Mouse (Mus musculus): ENCODE data around the gene Col9a2. TPM values are rescaled to one million over a fixed set of nuclear protein-coding genes. Genes with fewer than 3 reads are reported as not detected.

The Col9a2 gene
- polyA plus RNA-seq, 2 experiments, result 1.1 to 1.9 TPM

- H3K27me3 ChIP-seq (ENCODE audit: control insufficient read depth, insufficient read depth, low read length), result no peaks in the 10 kb centered on the region
- H3K4me2 ChIP-seq (ENCODE audit: low read depth), result no peak overlapping the region
- 85% methylated on average over 4 of the region's 4 CpGs for WGBS (ENCODE audit: insufficient replicate concordance)
- DNase-seq (ENCODE audit: low read depth in 3 of 3, low spot score in 3 of 3) (no peak), ATAC-seq (ENCODE audit: insufficient read depth) (no peak)
- H3K27ac ChIP-seq, result no peak overlapping the region
- no peaks in the 10 kb centered on the region for H3K9me3 ChIP-seq (ENCODE audit: control insufficient read depth, low read length)
- no peak for TF ChIP-seq CTCF (IDR thresholded peaks at IDR 0.05; ENCODE audit: low read depth)
- TF ChIP-seq EP300 (IDR thresholded peaks at IDR 0.05; ENCODE audit: low read depth), result no peak
- H3K4me3 ChIP-seq (ENCODE audit: insufficient read depth in 1 of 2, low read depth in 2 of 2, low read length in 2 of 2), result no peak overlapping the region
- H3K9ac ChIP-seq (replicated peaks), result no peak overlapping the region
- peaks cover 12% of the 10 kb centered on the region for H3K36me3 ChIP-seq (replicated peaks; ENCODE audit: control insufficient read depth, insufficient read depth, low read depth)
- H3K4me1 ChIP-seq (replicated peaks; ENCODE audit: control insufficient read depth in 2 of 2, insufficient read depth in 2 of 2, low read length in 1 of 2), result no peaks in the 10 kb centered on the region
Observed at GRCm38 (mm10) chr4:121090211-121090610, 51.0 kb downstream of the Col9a2 start.

- H3K9ac ChIP-seq (replicated peaks), result peak within 1 kb of the TSS; percentile 85
- ATAC-seq (ENCODE audit: insufficient read depth) (peak; percentile 90), DNase-seq (ENCODE audit: low read depth in 3 of 3, low spot score in 3 of 3) (peak; percentile 79 to 82 (median 81))
- under 1% methylated on average over 39 of the region's 39 CpGs for WGBS (ENCODE audit: insufficient replicate concordance)
- no peaks in the 10 kb centered on the region for H3K27me3 ChIP-seq (ENCODE audit: control insufficient read depth, insufficient read depth, low read length)
- no peak for TF ChIP-seq EP300 (IDR thresholded peaks at IDR 0.05; ENCODE audit: low read depth)
- no peak for TF ChIP-seq CTCF (IDR thresholded peaks at IDR 0.05; ENCODE audit: low read depth)
- peaks cover 2% of the 10 kb centered on the region in 2 experiments; a peak in 2 of 4 replicates for H3K4me1 ChIP-seq (replicated peaks; ENCODE audit: control insufficient read depth in 2 of 2, insufficient read depth in 2 of 2, low read length in 1 of 2)
- peak within 1 kb of the TSS; percentile 86 to 94 for H3K4me3 ChIP-seq (ENCODE audit: insufficient read depth in 1 of 2, low read depth in 2 of 2, low read length in 2 of 2)
- peak within 1 kb of the TSS; percentile 41 for H3K27ac ChIP-seq
- H3K36me3 ChIP-seq (replicated peaks; ENCODE audit: control insufficient read depth, insufficient read depth, low read depth), result peaks cover 7% of the 10 kb centered on the region
- no peaks in the 10 kb centered on the region for H3K9me3 ChIP-seq (ENCODE audit: control insufficient read depth, low read length)
- peak within 1 kb of the TSS; percentile 82 for H3K4me2 ChIP-seq (ENCODE audit: low read depth)
Observed at GRCm38 (mm10) chr4:121097650-121098378, 58.6 kb downstream of the Col9a2 start, which contains the start of gene Zmpste24. Zmpste24 (minus strand) TSS chr4:121098241.

GRCm38 (mm10) chr4:121103304-121103703, 64.1 kb downstream of the Col9a2 start:
- H3K4me1 ChIP-seq (replicated peaks; ENCODE audit: control insufficient read depth in 2 of 2, insufficient read depth in 2 of 2, low read length in 1 of 2), result no peaks in the 10 kb centered on the region; a peak in 1 of 4 replicates
- H3K36me3 ChIP-seq (replicated peaks; ENCODE audit: control insufficient read depth, insufficient read depth, low read depth), result no peaks in the 10 kb centered on the region
- H3K9me3 ChIP-seq (ENCODE audit: control insufficient read depth, low read length), result no peaks in the 10 kb centered on the region
- ATAC-seq (ENCODE audit: insufficient read depth), result no peak
- DNase-seq (ENCODE audit: low read depth in 3 of 3, low spot score in 3 of 3), result no peak
- H3K27me3 ChIP-seq (ENCODE audit: control insufficient read depth, insufficient read depth, low read length), result no peaks in the 10 kb centered on the region
- no peak overlapping the region for H3K9ac ChIP-seq (replicated peaks)
- H3K4me2 ChIP-seq (ENCODE audit: low read depth), result no peak overlapping the region
- WGBS (ENCODE audit: insufficient replicate concordance), result 70% methylated on average over 4 of the region's 4 CpGs
- H3K4me3 ChIP-seq (ENCODE audit: insufficient read depth in 1 of 2, low read depth in 2 of 2, low read length in 2 of 2), result no peak overlapping the region
- TF ChIP-seq EP300 (IDR thresholded peaks at IDR 0.05; ENCODE audit: low read depth), result no peak
- H3K27ac ChIP-seq, result no peak overlapping the region

Other genes starting within 250 kb of the Col9a2 start
- gene Nfyc, start 207.8 kb upstream of the Col9a2 start, polyA plus RNA-seq (2012; rRNA removed), result 53.3 and 58.2 TPM in 2 replicates
- 50.6 and 50.7 TPM in 2 replicates for gene Nfyc, start 207.8 kb upstream of the Col9a2 start, polyA plus RNA-seq (2014; fragmentation: Nextera tagmentation; extraction: Ambion mirVana)
- gene Rims3, start 184.6 kb upstream of the Col9a2 start, polyA plus RNA-seq (2012; rRNA removed), result 0.19 and 0.25 TPM in 2 replicates
- gene Rims3, start 184.6 kb upstream of the Col9a2 start, polyA plus RNA-seq (2014; fragmentation: Nextera tagmentation; extraction: Ambion mirVana), result 0.09 and 0.15 TPM in 2 replicates
- 3.4 and 7.2 TPM in 2 replicates for gene Exo5, start 114.4 kb upstream of the Col9a2 start, polyA plus RNA-seq (2012; rRNA removed)
- 5.3 and 5.8 TPM in 2 replicates for gene Exo5, start 114.4 kb upstream of the Col9a2 start, polyA plus RNA-seq (2014; fragmentation: Nextera tagmentation; extraction: Ambion mirVana)
- gene Zfp69, start 87.7 kb upstream of the Col9a2 start, polyA plus RNA-seq (2012; rRNA removed), result 1.0 and 1.1 TPM in 2 replicates
- gene Zfp69, start 87.7 kb upstream of the Col9a2 start, polyA plus RNA-seq (2014; fragmentation: Nextera tagmentation; extraction: Ambion mirVana), result 1.2 and 1.3 TPM in 2 replicates
- gene Smap2, start 22.1 kb upstream of the Col9a2 start, polyA plus RNA-seq (2012; rRNA removed), result 15.4 and 17.0 TPM in 2 replicates
- 19.6 and 22.1 TPM in 2 replicates for gene Smap2, start 22.1 kb upstream of the Col9a2 start, polyA plus RNA-seq (2014; fragmentation: Nextera tagmentation; extraction: Ambion mirVana)
- 8.3 and 10.3 TPM in 2 replicates for gene Zmpste24, start 58.9 kb downstream of the Col9a2 start, polyA plus RNA-seq (2012; rRNA removed)
- gene Zmpste24, start 58.9 kb downstream of the Col9a2 start, polyA plus RNA-seq (2014; fragmentation: Nextera tagmentation; extraction: Ambion mirVana), result 15.1 and 15.6 TPM in 2 replicates
- gene Tmco2, start 69.8 kb downstream of the Col9a2 start, polyA plus RNA-seq (2012; rRNA removed), result not detected in 2 replicates
- not detected in 2 replicates for gene Tmco2, start 69.8 kb downstream of the Col9a2 start, polyA plus RNA-seq (2014; fragmentation: Nextera tagmentation; extraction: Ambion mirVana)
- 3.1 and 5.0 TPM in 2 replicates for gene Rlf, start 175.7 kb downstream of the Col9a2 start, polyA plus RNA-seq (2012; rRNA removed)
- 6.4 and 7.1 TPM in 2 replicates for gene Rlf, start 175.7 kb downstream of the Col9a2 start, polyA plus RNA-seq (2014; fragmentation: Nextera tagmentation; extraction: Ambion mirVana)